Mouse (Mus musculus) monocyte, adult 59 days (primary cell): ENCODE measurements around the gene Myo1f. TPM values are rescaled to one million over a fixed set of nuclear protein-coding genes. Genes with fewer than 3 reads are reported as not detected.

Experiments used
- total RNA-seq, 2 experiments: library from RNA; stranded (reverse); gene quantifications; one replicate each; pipeline ENCODE4 v1.2.4; 2023

Myo1f gene
- 100 to 1,000 TPM; 480 to 526 TPM for total RNA-seq

GRCm38 (mm10) chr17:33555223-33555855 is at the start of gene Myo1f:
TSS of gene Myo1f (plus strand) at chr17:33555707.

GRCm38 (mm10) chr17:33523918-33524755 is 31.4 kb upstream of the Myo1f start, which contains the start of gene Adamts10:
TSS of gene Adamts10 (plus strand) at chr17:33524204.

GRCm38 (mm10) chr17:33628621-33629486 is 73.3 kb downstream of the Myo1f start, which contains the start of gene Zfp414:
TSS of gene Zfp414 (plus strand) at chr17:33629090.

DNA sequence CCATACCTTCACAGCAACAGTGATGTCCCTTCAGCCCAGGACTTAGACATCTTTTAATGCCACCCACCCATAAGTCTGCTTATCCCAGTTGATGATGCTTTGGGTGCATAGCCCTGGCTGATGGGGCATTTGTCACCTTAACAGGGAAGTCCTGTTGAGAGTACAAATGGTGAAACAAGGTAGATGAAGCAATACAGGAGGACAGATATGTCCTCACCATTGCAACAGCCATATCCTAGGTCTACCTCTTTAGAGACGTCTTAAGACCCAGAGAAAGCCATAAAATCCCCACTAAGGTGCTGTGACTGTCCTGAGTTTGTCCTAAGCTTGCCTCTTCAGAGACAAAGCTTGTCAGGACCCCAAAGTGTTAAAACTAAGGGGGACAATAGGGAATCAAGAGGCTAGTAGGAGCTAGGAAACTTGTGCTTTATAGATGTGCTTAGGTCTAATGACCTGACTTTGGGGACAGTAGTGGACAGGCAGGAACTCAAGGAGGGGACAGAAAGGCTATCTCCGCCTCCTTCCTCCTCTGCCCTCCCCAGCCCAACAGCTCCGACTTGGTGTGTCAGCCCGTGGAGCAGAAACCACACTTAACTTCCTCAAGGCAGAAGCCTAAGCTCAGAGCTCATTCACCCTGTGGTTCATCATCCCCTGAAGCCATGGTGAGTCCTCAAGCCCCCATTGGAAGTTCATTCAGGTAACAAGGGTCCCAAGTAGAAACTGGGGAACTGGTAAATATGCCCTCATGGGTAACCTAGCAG is 82.2 kb downstream of the Myo1f start, which contains the start of gene Pram1:
Gene Pram1, plus strand, starts transcription at position 541 of the 761 bp plus-strand sequence.

Other genes starting within 250 kb of the Myo1f start
- 1 to 10 TPM; 4.9 to 8.2 TPM for gene Zfp81, start 196.8 kb upstream of the Myo1f start, total RNA-seq
- 1 to 10 TPM; 3.4 to 4.3 TPM for gene Zfp101, start 161.1 kb upstream of the Myo1f start, total RNA-seq
- not detected for gene Actl9, start 122.8 kb upstream of the Myo1f start, total RNA-seq
- 100 to 1,000 TPM in 1 of 2 experiments, 10 to 100 TPM in 1; 76.0 to 104 TPM for gene Adamts10, start 31.5 kb upstream of the Myo1f start, total RNA-seq
- 10 to 100 TPM; 49.5 to 51.0 TPM for gene Zfp414, start 73.4 kb downstream of the Myo1f start, total RNA-seq
- 10 to 100 TPM; 28.9 to 42.0 TPM for gene Pram1, start 82.3 kb downstream of the Myo1f start, total RNA-seq
- gene Hnrnpm, start 131.2 kb downstream of the Myo1f start, total RNA-seq, result 100 to 1,000 TPM; 235 to 317 TPM
- 10 to 100 TPM; 56.4 to 61.5 TPM for gene March2, start 163.0 kb downstream of the Myo1f start, total RNA-seq
- 100 to 1,000 TPM; 210 to 222 TPM for gene Rab11b, start 204.8 kb downstream of the Myo1f start, total RNA-seq
- gene Angptl4, start 226.1 kb downstream of the Myo1f start, total RNA-seq, result 1 to 10 TPM; 5.3 to 7.1 TPM